Mouse (Mus musculus): Measurements from ENCODE around the gene Atp11b.

Gene Atp11b

GRCm38 (mm10) chr3:35753825-35754767 is at the start of gene Atp11b:
TSS of gene Atp11b (plus strand) at chr3:35754106.
- DNase-seq: peak; percentile 88 to 92

GRCm38 (mm10) chr3:35704328-35704613 is 49.6 kb upstream of the Atp11b start:
- no peak for DNase-seq

- DNase-seq: no peak
Measured at GRCm38 (mm10) chr3:35719531-35720205, 34.2 kb upstream of the Atp11b start.

GRCm38 (mm10) chr3:35720801-35721200 is 33.1 kb upstream of the Atp11b start:
- peak; percentile 41 to 55 for DNase-seq

- DNase-seq: peak; percentile 32 to 55
Measured at GRCm38 (mm10) chr3:35721818-35722446, 32.0 kb upstream of the Atp11b start.

- no peak for DNase-seq
Measured at GRCm38 (mm10) chr3:35722811-35723210, 31.1 kb upstream of the Atp11b start.

- peak; percentile 50 to 58 for DNase-seq
Measured at GRCm38 (mm10) chr3:35723586-35724322, 30.2 kb upstream of the Atp11b start.

GRCm38 (mm10) chr3:35725096-35725495 is 28.8 kb upstream of the Atp11b start:
- no peak for DNase-seq

- DNase-seq: no peak
Measured at GRCm38 (mm10) chr3:35726936-35727335, 27.0 kb upstream of the Atp11b start.

- DNase-seq: no peak
Measured at GRCm38 (mm10) chr3:35729490-35729889, 24.4 kb upstream of the Atp11b start.

- DNase-seq: peak in 1 of 2 experiments; percentile 21
Measured at GRCm38 (mm10) chr3:35731981-35732777, 21.7 kb upstream of the Atp11b start.

- no peak for DNase-seq
Measured at GRCm38 (mm10) chr3:35732778-35733147, 21.1 kb upstream of the Atp11b start.

GRCm38 (mm10) chr3:35734509-35734908 is 19.4 kb upstream of the Atp11b start:
- no peak for DNase-seq

- no peak for DNase-seq
Measured at GRCm38 (mm10) chr3:35738071-35738470, 15.8 kb upstream of the Atp11b start.

GRCm38 (mm10) chr3:35745010-35745409 is 8.9 kb upstream of the Atp11b start:
- DNase-seq: no peak

- no peak for DNase-seq
Measured at GRCm38 (mm10) chr3:35746840-35747456, 7.0 kb upstream of the Atp11b start.

- no peak for DNase-seq
Measured at GRCm38 (mm10) chr3:35750286-35750685, 3.6 kb upstream of the Atp11b start.

- no peak for DNase-seq
Measured at GRCm38 (mm10) chr3:35751724-35752123, 2.2 kb upstream of the Atp11b start.

- no peak for DNase-seq
Measured at GRCm38 (mm10) chr3:35762735-35763134, 8.8 kb downstream of the Atp11b start.

GRCm38 (mm10) chr3:35764637-35765617 is 11.0 kb downstream of the Atp11b start:
- no peak for DNase-seq
